Mouse (Mus musculus): ENCODE measurements at regions not wholly inside any gene's neighbourhood (a gene's known extent, or its start where the extent isn't known, plus 50 kb on each side); places are given as distances from the start of the nearest gene placed in this dataset.

DNA sequence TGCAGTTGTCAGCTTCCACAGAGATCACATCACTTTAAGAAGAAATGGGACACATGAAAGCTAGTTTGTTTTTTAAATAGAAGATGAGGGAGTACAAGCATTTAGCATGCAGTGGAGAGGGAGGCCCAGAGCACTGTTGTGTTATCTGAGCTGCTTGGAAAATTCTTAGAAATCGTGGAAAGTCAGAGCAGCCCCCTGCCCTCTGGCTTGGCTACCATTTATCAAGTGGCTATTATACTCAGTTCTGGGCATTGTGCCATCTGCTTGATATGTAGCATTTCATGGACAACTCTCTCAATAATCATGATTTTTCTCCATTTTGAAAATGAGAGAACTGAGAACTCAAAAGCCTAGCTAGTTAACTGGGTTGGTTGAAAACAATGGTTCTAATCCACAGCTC, 470.8 kb downstream of the Gm826 start:
- no peak overlapping the region for H3K4me3 ChIP-seq (replicated peaks; ENCODE audit: low read length)
- H3K4me2 ChIP-seq (ENCODE audit: low read depth, low read length) = no peak overlapping the region
- no peaks in the 10 kb centered on the region for H3K9me3 ChIP-seq (replicated peaks; ENCODE audit: control insufficient read depth, low read length)
- no peak overlapping the region for H3K9ac ChIP-seq (ENCODE audit: low read length)
- WGBS = 19% methylated on average over 1 of the region's 1 CpGs
- no peak overlapping the region for H3K27ac ChIP-seq (ENCODE audit: low read length)
- no peaks in the 10 kb centered on the region for H3K36me3 ChIP-seq (ENCODE audit: control insufficient read depth, insufficient read depth, low read length)
- no peaks in the 10 kb centered on the region for H3K4me1 ChIP-seq (ENCODE audit: control insufficient read depth, insufficient read depth, low read length)
- ATAC-seq (ENCODE audit: insufficient read depth, low FRiP score) = no peak
- H3K27me3 ChIP-seq (ENCODE audit: control insufficient read depth, insufficient read depth, low read length) = no peaks in the 10 kb centered on the region

DNA sequence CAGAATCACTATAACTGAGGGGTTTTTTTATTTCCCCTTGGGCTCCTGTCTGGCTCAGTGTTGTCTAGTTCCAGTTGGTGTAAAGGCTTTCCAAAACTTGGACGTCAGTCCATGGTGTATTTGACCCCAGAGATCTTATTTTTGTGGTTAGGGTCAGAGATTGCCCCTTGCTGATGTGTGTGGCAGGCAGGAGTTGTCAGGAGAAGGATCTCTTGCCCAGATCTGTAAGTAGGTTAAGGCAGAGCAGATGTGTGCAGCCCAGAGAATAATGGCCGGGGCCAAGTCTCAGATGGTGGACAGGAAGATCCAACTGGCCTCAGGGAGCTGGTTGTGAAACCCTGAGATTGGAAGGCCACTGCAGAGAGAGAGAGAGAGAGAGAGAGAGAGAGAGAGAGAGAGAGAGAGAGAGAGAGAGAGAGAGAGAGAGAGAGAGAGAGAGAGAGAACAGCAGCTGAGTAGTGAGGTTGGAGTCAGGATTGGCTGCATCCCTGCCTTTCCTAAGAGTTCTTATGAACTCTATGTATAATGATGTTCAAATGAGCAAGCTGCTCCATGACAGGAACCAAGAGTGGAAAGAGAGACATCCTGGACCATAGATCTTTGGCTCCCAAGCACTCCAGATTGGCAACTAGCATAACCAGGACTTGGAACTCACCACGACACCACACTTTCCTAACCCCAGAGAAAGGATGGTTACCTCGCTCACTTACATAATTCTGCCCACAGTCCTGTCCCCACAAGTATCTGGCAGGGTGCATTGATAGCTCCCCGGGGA, 479.9 kb downstream of the Gm826 start:
- ATAC-seq (ENCODE audit: insufficient read depth, low FRiP score) = no peak
- Histone ChIP-seq H3K4me1 (ENCODE audit: control insufficient read depth, insufficient read depth, low read length) (no peaks in the 10 kb centered on the region), H3K4me3 (replicated peaks; ENCODE audit: low read length) (no peak overlapping the region), H3K9ac (ENCODE audit: low read length) (no peak overlapping the region), H3K36me3 (ENCODE audit: control insufficient read depth, insufficient read depth, low read length) (no peaks in the 10 kb centered on the region), H3K27me3 (ENCODE audit: control insufficient read depth, insufficient read depth, low read length) (no peaks in the 10 kb centered on the region), H3K9me3 (replicated peaks; ENCODE audit: control insufficient read depth, low read length) (no peaks in the 10 kb centered on the region), H3K27ac (ENCODE audit: low read length) (no peak overlapping the region), H3K4me2 (ENCODE audit: low read depth, low read length) (no peak overlapping the region)
- WGBS = 81% methylated on average over 5 of the region's 5 CpGs

DNA sequence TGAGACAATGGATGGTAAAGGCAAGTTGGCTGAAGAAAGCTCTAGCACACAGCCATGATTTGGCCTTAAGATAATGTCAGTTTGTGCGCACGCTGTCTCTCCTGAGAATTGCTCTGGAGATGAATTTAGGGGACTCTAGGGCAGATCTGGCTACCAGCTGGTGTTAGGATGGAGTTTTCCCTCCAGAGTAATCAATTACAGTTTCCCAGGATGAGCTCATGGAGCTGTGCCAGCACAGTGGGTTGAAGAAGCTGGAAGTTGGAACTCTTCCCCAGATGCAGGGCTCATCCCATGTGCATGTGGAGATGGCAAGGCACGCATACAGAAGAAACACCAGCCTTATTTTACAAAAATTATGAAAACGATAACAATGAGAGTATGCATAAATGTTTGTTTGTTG, 481.0 kb downstream of the Gm826 start:
- Histone ChIP-seq H3K27ac (ENCODE audit: low read length) (no peak overlapping the region), H3K27me3 (ENCODE audit: control insufficient read depth, insufficient read depth, low read length) (no peaks in the 10 kb centered on the region), H3K4me1 (ENCODE audit: control insufficient read depth, insufficient read depth, low read length) (no peaks in the 10 kb centered on the region), H3K36me3 (ENCODE audit: control insufficient read depth, insufficient read depth, low read length) (no peaks in the 10 kb centered on the region), H3K4me2 (ENCODE audit: low read depth, low read length) (no peak overlapping the region), H3K9me3 (replicated peaks; ENCODE audit: control insufficient read depth, low read length) (no peaks in the 10 kb centered on the region), H3K4me3 (replicated peaks; ENCODE audit: low read length) (no peak overlapping the region), H3K9ac (ENCODE audit: low read length) (no peak overlapping the region)
- 68% methylated on average over 4 of the region's 4 CpGs for WGBS
- ATAC-seq (ENCODE audit: insufficient read depth, low FRiP score) = no peak

DNA sequence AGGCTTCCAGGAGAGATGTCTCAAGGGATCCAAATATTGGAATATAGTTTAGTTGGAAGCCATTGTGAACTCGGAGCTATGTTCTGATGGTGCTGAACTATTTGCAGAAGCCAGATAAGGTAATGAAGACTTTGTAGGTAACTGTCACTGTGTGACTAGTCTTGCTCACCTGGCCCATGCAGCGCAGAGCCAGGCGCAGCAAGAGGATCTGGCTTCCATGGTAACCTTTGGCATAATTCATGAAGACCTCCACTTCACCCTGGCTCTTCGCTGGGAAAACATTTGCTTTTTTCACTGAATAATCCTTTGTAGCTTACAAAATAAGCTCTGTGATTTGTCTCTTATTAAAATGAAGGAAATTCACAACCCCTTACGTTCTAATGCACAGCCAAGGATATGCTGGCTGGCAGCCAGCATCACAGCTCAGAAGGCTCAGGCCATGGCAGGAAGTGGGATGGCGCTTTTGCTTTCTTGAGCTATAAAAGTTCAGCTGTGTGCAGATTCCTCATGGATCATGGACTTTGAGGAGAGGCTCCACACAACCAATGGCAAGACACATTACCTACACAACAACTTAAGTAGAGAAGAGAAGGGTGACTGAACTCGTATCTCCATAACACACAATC, 501.4 kb downstream of the Gm826 start:
- WGBS = 36% methylated on average over 7 of the region's 7 CpGs
- Histone ChIP-seq H3K4me3 (replicated peaks; ENCODE audit: low read length) (no peak overlapping the region), H3K4me2 (ENCODE audit: low read depth, low read length) (no peak overlapping the region), H3K9ac (ENCODE audit: low read length) (no peak overlapping the region), H3K9me3 (replicated peaks; ENCODE audit: control insufficient read depth, low read length) (no peaks in the 10 kb centered on the region), H3K4me1 (ENCODE audit: control insufficient read depth, insufficient read depth, low read length) (peaks cover 5% of the 10 kb centered on the region; the same call in 1 of the 2 replicates), H3K27me3 (ENCODE audit: control insufficient read depth, insufficient read depth, low read length) (no peaks in the 10 kb centered on the region), H3K36me3 (ENCODE audit: control insufficient read depth, insufficient read depth, low read length) (no peaks in the 10 kb centered on the region), H3K27ac (ENCODE audit: low read length) (peak overlapping the region; percentile 53)
- peak; percentile 66; the same call in 1 of the 2 replicates for ATAC-seq (ENCODE audit: insufficient read depth, low FRiP score)

DNA sequence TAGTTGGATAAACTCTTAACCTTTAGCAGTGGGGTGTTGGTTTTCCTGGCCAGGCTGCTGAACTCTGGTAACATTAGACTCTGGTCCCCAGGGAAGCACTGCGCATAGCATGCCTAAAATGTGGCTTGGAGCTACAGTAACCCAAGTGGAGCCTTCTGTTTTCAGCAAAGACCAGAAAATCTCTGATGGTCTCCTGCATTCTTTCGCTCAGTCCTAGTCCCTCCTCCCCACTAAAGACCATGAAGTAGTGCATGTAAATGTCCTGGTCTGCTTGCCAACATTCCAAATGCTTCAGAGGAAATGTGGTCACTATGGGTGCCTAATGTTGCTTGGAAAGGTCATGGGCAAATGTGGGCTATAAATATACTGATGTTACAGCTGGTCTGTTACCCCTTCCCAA, 507.5 kb downstream of the Gm826 start:
- no peaks in the 10 kb centered on the region for H3K4me1 ChIP-seq (ENCODE audit: control insufficient read depth, insufficient read depth, low read length)

DNA sequence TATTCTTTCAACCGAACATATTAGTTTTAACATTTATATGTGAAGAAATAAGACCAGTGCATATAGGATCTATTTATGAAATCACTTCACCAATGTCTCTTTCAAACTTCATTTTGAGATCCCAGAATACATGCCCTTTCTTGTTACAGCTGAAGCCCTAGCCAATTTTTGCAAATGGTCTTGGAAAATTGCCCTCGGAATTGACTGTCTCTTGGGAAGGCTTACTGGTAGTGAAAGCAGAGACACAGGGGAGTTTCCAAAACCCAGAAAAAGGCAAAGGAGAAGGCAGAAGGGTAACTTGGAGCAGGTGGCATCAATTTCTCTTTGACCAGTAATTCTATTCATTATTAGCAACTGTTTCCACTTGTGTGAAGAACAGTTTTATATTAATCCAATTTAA, 515.4 kb downstream of the Gm826 start:
- Histone ChIP-seq H3K27me3 (ENCODE audit: control insufficient read depth, insufficient read depth, low read length) (no peaks in the 10 kb centered on the region), H3K4me1 (ENCODE audit: control insufficient read depth, insufficient read depth, low read length) (no peaks in the 10 kb centered on the region), H3K27ac (ENCODE audit: low read length) (no peak overlapping the region), H3K36me3 (ENCODE audit: control insufficient read depth, insufficient read depth, low read length) (no peaks in the 10 kb centered on the region), H3K4me2 (ENCODE audit: low read depth, low read length) (no peak overlapping the region), H3K9ac (ENCODE audit: low read length) (no peak overlapping the region), H3K9me3 (replicated peaks; ENCODE audit: control insufficient read depth, low read length) (no peaks in the 10 kb centered on the region), H3K4me3 (replicated peaks; ENCODE audit: low read length) (no peak overlapping the region)
- no peak for ATAC-seq (ENCODE audit: insufficient read depth, low FRiP score)
- WGBS = 69% methylated on average over 2 of the region's 2 CpGs

More for the DNA sequence above, 507.5 kb downstream of the Gm826 start:
- Histone ChIP-seq H3K27me3 (ENCODE audit: control insufficient read depth, insufficient read depth, low read length) (no peaks in the 10 kb centered on the region), H3K4me3 (replicated peaks; ENCODE audit: low read length) (no peak overlapping the region), H3K9me3 (replicated peaks; ENCODE audit: control insufficient read depth, low read length) (no peaks in the 10 kb centered on the region), H3K4me2 (ENCODE audit: low read depth, low read length) (no peak overlapping the region), H3K27ac (ENCODE audit: low read length) (no peak overlapping the region), H3K9ac (ENCODE audit: low read length) (no peak overlapping the region), H3K36me3 (ENCODE audit: control insufficient read depth, insufficient read depth, low read length) (no peaks in the 10 kb centered on the region)
- ATAC-seq (ENCODE audit: insufficient read depth, low FRiP score) = no peak
- 78% methylated on average over 2 of the region's 2 CpGs for WGBS

DNA sequence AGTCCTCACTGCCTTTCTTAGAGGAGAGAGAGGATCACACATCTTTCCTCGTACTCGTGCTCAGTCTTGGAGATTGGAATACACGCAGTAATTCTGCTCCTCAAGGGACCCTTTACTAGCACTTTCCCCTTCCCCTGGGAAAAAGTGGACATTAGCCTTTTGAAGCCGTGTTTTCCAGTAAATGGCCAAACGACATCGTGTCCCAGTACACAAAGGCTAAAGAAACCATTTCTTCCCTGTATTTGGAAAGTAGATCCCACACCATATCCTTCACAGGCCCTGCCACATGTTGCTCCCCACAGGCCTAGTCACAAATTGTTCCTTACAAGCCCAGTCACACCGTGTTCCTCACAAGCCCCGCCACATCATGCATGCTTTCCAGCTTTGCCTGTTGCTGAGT, 517.6 kb downstream of the Gm826 start:
- Histone ChIP-seq H3K9ac (ENCODE audit: low read length) (no peak overlapping the region), H3K4me2 (ENCODE audit: low read depth, low read length) (no peak overlapping the region), H3K27ac (ENCODE audit: low read length) (no peak overlapping the region), H3K36me3 (ENCODE audit: control insufficient read depth, insufficient read depth, low read length) (no peaks in the 10 kb centered on the region), H3K4me3 (replicated peaks; ENCODE audit: low read length) (no peak overlapping the region), H3K27me3 (ENCODE audit: control insufficient read depth, insufficient read depth, low read length) (no peaks in the 10 kb centered on the region), H3K9me3 (replicated peaks; ENCODE audit: control insufficient read depth, low read length) (no peaks in the 10 kb centered on the region), H3K4me1 (ENCODE audit: control insufficient read depth, insufficient read depth, low read length) (no peaks in the 10 kb centered on the region)
- ATAC-seq (ENCODE audit: insufficient read depth, low FRiP score) = no peak
- WGBS = 90% methylated on average over 8 of the region's 8 CpGs
